Mouse (Mus musculus) intestine, embryonic 16.5 days (tissue): ENCODE measurements around the gene Arntl2. TPM values are rescaled to one million over a fixed set of nuclear protein-coding genes. Genes with fewer than 3 reads are reported as not detected.
A peak's percentile ranks its signal among the peaks of the same experiment; 100 is the strongest.
"Not testable (repeated sequence)": the region's sequence is repeated elsewhere in the genome, so short reads cannot be mapped to it uniquely, and the experiment has no call there.

ENCODE experiments used
- ATAC-seq: fragments of 200-750 bp; cut with Nextera tagmentation; 2 replicates; pipeline ENCODE4 v1.8.0; 2017; ENCODE audit warnings: moderate TSS enrichment, moderate library complexity
- H3K27ac ChIP-seq: fragments of 300-500 bp; sonication (generic); 2 replicates; pipeline ENCODE4 v1.5.1; 2014; ENCODE audit warnings: mild to moderate bottlenecking, low read length
- H3K27me3 ChIP-seq: fragments of 300-500 bp; sonication (generic); replicated peaks from 2 replicates; pipeline ENCODE4 v1.6.1; 2014; ENCODE audit warnings: low read length, control low read depth, mixed read lengths; ENCODE audit not compliant: control insufficient read depth, insufficient read depth
- H3K36me3 ChIP-seq: fragments of 300-500 bp; sonication (generic); 2 replicates; pipeline ENCODE4 v1.6.1; 2014; ENCODE audit warnings: low read length, control low read depth; ENCODE audit not compliant: control insufficient read depth, insufficient read depth
- H3K4me1 ChIP-seq: fragments of 300-500 bp; sonication (generic); 2 replicates; pipeline ENCODE4 v1.6.1; 2014; ENCODE audit warnings: low read length, control low read depth, mixed read lengths; ENCODE audit not compliant: control insufficient read depth, insufficient read depth
- H3K4me2 ChIP-seq: fragments of 300-500 bp; sonication (generic); 2 replicates; pipeline ENCODE4 v1.6.1; 2014; ENCODE audit warnings: low read depth, low read length, control low read depth
- H3K4me3 ChIP-seq: fragments of 300-500 bp; sonication (generic); 2 replicates; pipeline ENCODE4 v1.5.1; 2014; ENCODE audit warnings: mild to moderate bottlenecking, low read length
- H3K9ac ChIP-seq: fragments of 300-500 bp; sonication (generic); 2 replicates; pipeline ENCODE4 v1.6.1; 2014; ENCODE audit warnings: low read depth, low read length
- H3K9me3 ChIP-seq: fragments of 300-500 bp; sonication (generic); 2 replicates; pipeline ENCODE4 v1.6.1; 2016; ENCODE audit warnings: low read length, control low read depth; ENCODE audit not compliant: control insufficient read depth
- WGBS: fragments of 180-500 bp; shearing (Covaris S2); extraction: QIAGEN DNeasy Blood & Tissue Kit; methylation state at CpG from one replicate; pipeline ENCODE4 v1.1.7; 2014; 5-methylcytosine and 5-hydroxymethylcytosine counted together
- polyA plus RNA-seq: library from polyadenylated mRNA; unstranded; fragments of >200 nt; fragmentation: Nextera tagmentation; extraction: Ambion mirVana; gene quantifications from 2 replicates; pipeline ENCODE4 v1.2.1, GENCODE M21; 2015

The Arntl2 gene
- polyA plus RNA-seq, 1 experiment from 2014 or later, result 2.6 TPM

DNA sequence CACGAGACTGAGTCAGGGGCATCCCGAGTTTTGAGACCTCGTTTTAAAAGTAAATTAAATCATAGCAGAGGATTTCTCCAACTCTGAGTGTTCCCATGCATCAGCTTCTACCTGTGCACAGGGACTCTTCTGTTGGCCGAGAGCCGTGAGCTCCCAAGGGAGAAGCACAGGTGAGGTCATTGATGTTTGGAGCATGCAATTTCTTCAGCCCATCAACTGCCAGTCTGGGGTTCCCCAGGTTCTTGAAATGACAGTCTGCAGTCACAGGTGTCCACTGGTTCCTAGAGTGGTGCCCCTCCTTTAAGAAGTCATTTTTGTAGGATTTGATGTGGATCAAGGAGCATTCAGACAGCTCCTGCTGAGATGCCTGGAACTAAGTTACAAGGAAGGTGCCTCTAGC, 25.0 kb upstream of the Arntl2 start:
- Histone ChIP-seq H3K4me3 (no peak overlapping the region), H3K27me3 (no peaks in the 10 kb centered on the region), H3K27ac (no peak overlapping the region), H3K9me3 (no peaks in the 10 kb centered on the region), H3K36me3 (0 out of 2 replicates have a peak, but pooled peaks cover 7% of the 10 kb centered on the region), H3K4me1 (no peaks in the 10 kb centered on the region), H3K4me2 (no peak overlapping the region), H3K9ac (no peak overlapping the region)
- 85% methylated on average over 5 of the region's 5 CpGs for WGBS
- no peak for ATAC-seq

DNA sequence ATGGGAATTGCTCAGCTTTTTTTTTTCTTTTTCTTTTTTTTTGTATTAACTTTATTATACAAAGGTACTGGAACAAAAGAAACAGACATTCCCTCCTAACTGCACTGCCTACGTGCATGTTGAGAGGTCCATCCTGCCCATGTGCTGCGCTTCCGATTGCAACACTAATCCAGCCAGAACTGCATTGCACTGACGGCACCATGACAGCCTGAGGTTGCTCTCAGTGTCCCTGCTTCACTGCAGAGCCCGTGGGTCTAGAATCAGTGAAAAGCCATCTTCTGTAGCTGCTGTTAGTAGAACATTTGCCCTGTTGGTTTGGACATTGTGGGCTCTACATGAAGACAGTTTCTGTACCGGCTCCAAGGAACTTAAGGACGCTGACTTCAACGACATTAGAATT, 20.0 kb upstream of the Arntl2 start:
- not testable (repeated sequence) for H3K27me3 ChIP-seq, H3K36me3 ChIP-seq, H3K9ac ChIP-seq, H3K4me1 ChIP-seq, H3K27ac ChIP-seq, H3K4me3 ChIP-seq, ATAC-seq, H3K4me2 ChIP-seq, H3K9me3 ChIP-seq
- WGBS, result 82% methylated on average over 8 of the region's 8 CpGs

DNA sequence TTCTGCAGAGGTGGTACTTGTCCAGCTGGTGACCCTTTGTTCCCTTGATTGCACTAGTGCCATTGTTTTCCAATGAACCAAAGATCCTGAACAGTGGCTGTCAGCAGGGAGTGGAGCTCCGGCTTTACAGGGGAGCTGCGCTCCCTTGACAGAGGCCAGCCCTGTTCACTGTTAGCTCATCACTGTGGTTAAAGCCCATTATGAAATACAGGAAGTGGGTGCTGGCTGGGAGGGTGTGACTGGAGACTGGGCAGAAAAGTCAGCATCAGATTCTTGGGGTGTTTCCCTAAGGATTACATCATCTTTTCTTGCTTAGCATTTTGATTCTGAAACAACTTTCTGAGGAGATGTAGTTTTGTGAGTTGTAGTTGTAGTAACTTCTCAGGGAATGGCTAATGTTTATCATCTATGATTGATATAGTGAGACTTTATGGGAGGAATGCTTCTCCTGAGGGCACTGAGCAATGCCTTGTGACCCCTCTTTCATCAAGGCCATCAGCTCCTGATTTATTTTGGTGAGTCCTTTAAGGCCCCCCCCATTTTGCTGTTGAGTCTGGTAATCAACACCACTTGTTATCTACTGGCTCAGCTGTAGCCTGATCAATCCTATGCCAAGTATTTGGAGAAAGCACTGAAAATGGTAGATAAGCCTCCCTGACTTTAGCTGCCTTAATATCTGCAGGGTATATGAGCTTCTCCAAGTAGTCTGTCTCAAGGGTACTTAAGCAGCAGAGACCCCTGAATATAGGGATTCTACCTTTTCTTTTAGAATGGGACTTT, 19.1 kb upstream of the Arntl2 start:
- WGBS, result 42% methylated on average over 2 of the region's 2 CpGs
- Histone ChIP-seq H3K4me2 (no peak overlapping the region), H3K36me3 (0 out of 2 replicates have a peak, but pooled peaks cover 4% of the 10 kb centered on the region), H3K9me3 (no peaks in the 10 kb centered on the region), H3K27me3 (no peaks in the 10 kb centered on the region), H3K9ac (no peak overlapping the region), H3K4me3 (no peak overlapping the region), H3K4me1 (no peaks in the 10 kb centered on the region), H3K27ac (no peak overlapping the region)
- peak; percentile 74 for ATAC-seq

DNA sequence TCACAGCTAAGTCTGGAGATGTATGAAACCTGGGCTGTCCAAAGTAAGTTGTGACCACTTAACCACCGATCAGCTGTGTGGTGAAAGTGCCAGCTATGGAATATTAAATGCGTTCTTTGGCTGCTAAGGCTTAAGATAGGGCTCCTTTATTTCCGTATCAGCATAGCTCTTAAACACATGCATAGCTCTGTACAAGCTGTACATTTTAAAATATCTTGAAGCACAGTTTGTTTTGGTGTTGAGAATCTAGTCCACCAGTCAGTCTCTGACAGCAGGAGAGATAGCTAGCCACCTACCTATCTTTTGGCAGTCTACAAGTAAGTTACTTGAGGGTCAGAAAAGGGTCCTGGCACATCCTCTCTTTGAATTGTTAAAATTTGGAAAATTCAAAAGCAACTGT, 17.8 kb upstream of the Arntl2 start:
- 94% methylated on average over 3 of the region's 3 CpGs for whole genome bisulfite sequencing
- H3K27ac ChIP-seq, result no peak overlapping the region
- no peaks in the 10 kb centered on the region for H3K27me3 ChIP-seq
- no peak overlapping the region for H3K4me3 ChIP-seq
- ATAC-seq, result no peak
- no peaks in the 10 kb centered on the region for H3K9me3 ChIP-seq
- no peak overlapping the region for H3K4me2 ChIP-seq
- H3K36me3 ChIP-seq, result 0 out of 2 replicates have a peak, but pooled peaks cover 4% of the 10 kb centered on the region
- no peaks in the 10 kb centered on the region for H3K4me1 ChIP-seq
- no peak overlapping the region for H3K9ac ChIP-seq

DNA sequence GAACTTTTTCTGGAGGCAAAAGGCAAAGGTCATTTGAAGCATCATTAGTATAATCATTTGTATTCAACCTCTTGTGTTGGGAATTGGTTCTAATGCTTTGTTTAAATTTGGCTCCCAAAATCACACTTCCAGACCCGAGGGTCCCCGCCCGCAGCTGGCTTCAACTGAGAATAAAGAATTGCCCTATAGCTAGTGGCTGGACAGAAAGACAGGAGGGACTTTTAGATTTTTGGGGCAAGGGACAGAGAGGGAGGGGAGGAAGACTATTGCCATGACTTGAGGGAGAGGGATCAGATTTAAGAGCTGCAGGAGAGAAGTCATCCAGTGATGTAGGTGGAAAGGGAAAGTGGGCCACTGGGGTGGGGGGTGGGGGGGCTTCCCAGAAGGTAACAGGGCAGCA, 14.3 kb upstream of the Arntl2 start:
- no peaks in the 10 kb centered on the region for H3K27me3 ChIP-seq
- ATAC-seq, result no peak
- no peak overlapping the region for H3K9ac ChIP-seq
- 80% methylated on average over 3 of the region's 3 CpGs for WGBS
- H3K4me1 ChIP-seq, result no peaks in the 10 kb centered on the region
- no peak overlapping the region for H3K4me3 ChIP-seq
- H3K27ac ChIP-seq, result no peak overlapping the region
- H3K4me2 ChIP-seq, result no peak overlapping the region
- H3K36me3 ChIP-seq, result no peaks in the 10 kb centered on the region
- H3K9me3 ChIP-seq, result no peaks in the 10 kb centered on the region

DNA sequence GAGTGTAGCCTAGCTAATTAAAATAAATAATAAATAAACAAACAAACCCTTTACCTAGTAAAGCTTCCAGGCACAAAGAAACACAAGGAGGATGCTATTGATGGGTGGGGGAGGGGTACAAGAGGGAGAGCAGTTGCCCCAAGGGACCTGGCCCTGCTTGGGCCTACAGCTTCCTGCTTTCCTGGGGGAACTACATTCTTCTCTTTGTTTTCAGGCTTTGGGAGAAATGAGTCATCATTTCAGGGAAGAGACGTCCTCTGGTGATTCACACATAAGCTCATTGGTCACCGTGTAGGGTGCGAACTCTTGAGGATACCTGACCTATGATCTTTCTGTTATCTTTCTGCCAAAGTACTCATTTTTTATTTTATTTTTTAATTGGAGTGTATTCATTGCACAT, 2.3 kb upstream of the Arntl2 start:
- Histone ChIP-seq H3K4me2 (no peak overlapping the region), H3K9me3 (no peaks in the 10 kb centered on the region), H3K4me1 (peaks cover 11% of the 10 kb centered on the region; the same call in 1 of the 2 replicates), H3K4me3 (no peak overlapping the region), H3K9ac (no peak overlapping the region), H3K36me3 (no peaks in the 10 kb centered on the region), H3K27ac (no peak overlapping the region), H3K27me3 (no peaks in the 10 kb centered on the region)
- WGBS, result 66% methylated on average over 3 of the region's 3 CpGs
- 0 out of 2 replicates have a peak, but pooled peaks have one; percentile 32 for ATAC-seq

DNA sequence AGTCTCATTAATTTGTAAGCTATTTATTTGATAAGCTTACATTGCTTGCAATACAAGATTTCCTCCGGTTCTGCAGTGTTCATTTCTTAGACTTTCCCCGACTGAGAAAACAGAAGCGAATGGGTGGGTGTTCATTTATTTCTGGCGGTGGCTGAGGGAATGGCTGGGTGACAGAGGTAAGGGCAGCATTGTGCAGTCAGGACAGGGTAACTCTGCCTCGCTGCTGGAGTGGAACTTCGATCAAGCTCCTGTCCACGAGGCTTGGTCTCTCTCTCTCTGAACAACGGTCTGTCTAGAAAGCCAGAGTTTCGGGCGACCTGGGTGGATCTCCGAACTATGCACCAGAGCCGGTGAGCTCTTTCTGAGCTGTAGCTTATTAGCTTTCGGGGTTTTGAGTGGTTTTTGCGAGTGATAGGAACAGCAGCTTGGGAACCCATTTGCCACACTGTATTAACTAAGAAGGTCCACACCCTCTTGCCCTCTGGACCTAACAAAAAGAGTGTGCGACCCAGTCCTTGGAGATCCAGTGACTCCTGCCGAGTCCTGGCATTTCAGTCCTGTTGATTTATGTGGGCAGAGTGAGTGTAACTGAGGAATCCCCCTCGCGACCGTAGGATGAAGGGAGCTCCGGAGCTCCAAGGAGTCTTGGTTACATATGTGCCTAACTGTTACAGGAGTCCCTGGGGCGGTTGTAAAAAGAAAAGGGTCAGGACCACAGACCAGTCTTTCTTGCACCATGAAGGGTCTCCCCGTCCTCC, 510 bp upstream of the Arntl2 start:
- Histone ChIP-seq H3K36me3 (no peaks in the 10 kb centered on the region), H3K9ac (peak overlapping the region; percentile 78), H3K27me3 (no peaks in the 10 kb centered on the region), H3K9me3 (no peaks in the 10 kb centered on the region), H3K4me3 (peak overlapping the region; percentile 63), H3K4me1 (peaks cover 11% of the 10 kb centered on the region; the same call in 1 of the 2 replicates), H3K27ac (no peak overlapping the region), H3K4me2 (peak overlapping the region; percentile 89)
- WGBS, result 12% methylated on average over 22 of the region's 22 CpGs
- ATAC-seq, result peak; percentile 65

DNA sequence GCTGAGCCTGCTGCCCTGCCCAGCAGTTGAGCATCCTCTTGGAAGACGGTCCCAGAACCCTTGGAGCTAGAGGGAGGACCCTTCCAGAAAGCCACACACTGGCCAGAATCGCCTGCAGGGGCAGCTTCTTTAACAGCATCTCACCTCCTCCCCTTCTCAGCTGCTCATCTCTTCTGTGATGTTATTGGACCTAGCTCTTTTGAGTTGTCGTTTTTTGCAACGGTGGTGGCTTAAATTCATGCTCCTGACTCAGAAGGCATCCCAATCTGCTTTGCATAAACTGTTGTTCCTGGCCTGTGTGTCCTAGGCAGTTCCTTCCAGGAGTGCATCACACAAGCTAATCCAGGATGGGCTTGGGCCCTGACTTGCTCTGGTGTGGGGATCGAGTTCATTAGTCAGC, 1.6 kb downstream of the Arntl2 start:
- no peaks in the 10 kb centered on the region for H3K36me3 ChIP-seq
- ATAC-seq, result no peak
- no peak overlapping the region for H3K9ac ChIP-seq
- no peaks in the 10 kb centered on the region for H3K27me3 ChIP-seq
- H3K9me3 ChIP-seq, result no peaks in the 10 kb centered on the region
- peaks cover 11% of the 10 kb centered on the region; the same call in 1 of the 2 replicates for H3K4me1 ChIP-seq
- no peak overlapping the region for H3K4me3 ChIP-seq
- H3K27ac ChIP-seq, result no peak overlapping the region
- whole genome bisulfite sequencing, result 58% methylated on average over 5 of the region's 5 CpGs
- H3K4me2 ChIP-seq, result no peak overlapping the region

DNA sequence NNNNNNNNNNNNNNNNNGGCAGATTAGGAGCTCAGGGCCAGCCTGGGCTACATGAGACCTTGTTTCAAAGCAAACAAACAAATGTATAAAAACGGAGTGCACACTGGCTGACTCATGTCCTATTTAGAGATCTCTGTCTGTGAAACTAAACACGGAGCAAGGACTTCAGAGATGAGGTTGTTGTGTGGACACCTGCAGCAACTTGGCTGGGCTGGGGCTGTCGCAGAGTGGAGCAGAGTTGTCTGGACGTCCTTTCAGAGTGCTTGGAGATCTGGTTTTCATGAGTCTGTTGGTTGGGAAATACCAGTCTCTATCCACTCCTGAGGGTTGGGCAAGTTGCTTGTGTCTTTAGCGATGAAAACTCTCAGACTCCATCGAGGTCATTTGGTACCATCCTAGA, 14.1 kb downstream of the Arntl2 start:
- Histone ChIP-seq H3K4me3 (no peak overlapping the region), H3K36me3 (0 out of 2 replicates have a peak, but pooled peaks cover 2% of the 10 kb centered on the region), H3K27me3 (no peaks in the 10 kb centered on the region), H3K9me3 (no peaks in the 10 kb centered on the region), H3K9ac (no peak overlapping the region), H3K4me1 (no peaks in the 10 kb centered on the region), H3K27ac (no peak overlapping the region), H3K4me2 (no peak overlapping the region)
- no peak for ATAC-seq
- 84% methylated on average over 6 of the region's 6 CpGs for WGBS
